ENCODE assay signal across 18 mouse cellular contexts in genomic region chr8:108943132-108943531, GRCm38 (mm10).
A peak's percentile ranks its signal among the peaks of the same experiment; 100 is the strongest.
DNase-seq lines count a peak whose midpoint lies in the region; ATAC-seq and TF ChIP-seq lines count a peak whose summit lies in the region.
"Had no signal": no experiment of that assay in that cellular context is flagged by ENCODE, and none has a peak within 500 bp of the region (broad histone marks: within the 10 kb centered on the region; RNA-seq: fewer than 3 reads in every experiment).

No protein-coding gene starts in this region.

- no peak for TF ChIP-seq POLR2A in lung, adult 2 months (IDR thresholded peaks at IDR 0.05; ENCODE audit: borderline replicate concordance, extremely low read depth, low read depth, low read length)

- peaks cover 84% of the 10 kb centered on the region for H3K36me3 ChIP-seq in limb, embryonic 12.5 days
- H3K36me3 ChIP-seq in limb, embryonic 10.5 days = peaks cover 92% of the 10 kb centered on the region
- H3K36me3 ChIP-seq in forebrain, embryonic 12.5 days (replicated peaks) = peaks cover 51% of the 10 kb centered on the region
- H3K36me3 ChIP-seq in hindbrain, embryonic 12.5 days = peaks cover 49% of the 10 kb centered on the region
- H3K36me3 ChIP-seq in midbrain, embryonic 13.5 days = peaks cover 51% of the 10 kb centered on the region

- WGBS in limb, embryonic 12.5 days = 67% methylated on average over 11 of the region's 11 CpGs
- 81% methylated on average over 11 of the region's 11 CpGs for WGBS in limb, embryonic 10.5 days
- WGBS in forebrain, embryonic 12.5 days = 62% methylated on average over 11 of the region's 11 CpGs
- WGBS in hindbrain, embryonic 12.5 days = 68% methylated on average over 11 of the region's 11 CpGs
- 60% methylated on average over 11 of the region's 11 CpGs for WGBS in midbrain, embryonic 13.5 days
- WGBS in lung, adult 2 months = 81% methylated on average over 11 of the region's 11 CpGs

- no peak overlapping the region for H3K4me3 ChIP-seq in limb, embryonic 12.5 days (replicated peaks)
- no peak overlapping the region for H3K4me3 ChIP-seq in limb, embryonic 10.5 days
- H3K4me3 ChIP-seq in forebrain, embryonic 12.5 days (replicated peaks) = no peak overlapping the region
- no peak overlapping the region for H3K4me3 ChIP-seq in hindbrain, embryonic 12.5 days
- no peak overlapping the region for H3K4me3 ChIP-seq in midbrain, embryonic 13.5 days (replicated peaks)
- H3K4me3 ChIP-seq in lung, adult 2 months (replicated peaks; ENCODE audit: extremely low read depth, low read depth, low read length) = no peak overlapping the region
- H3K4me3 ChIP-seq: heart, embryonic 12.5 days; lung, embryonic 15.5 days; stomach, embryonic 15.5 days had no signal

- H3K4me1 ChIP-seq in limb, embryonic 12.5 days (replicated peaks) = peaks cover 15% of the 10 kb centered on the region; the same call in 1 of the 2 replicates
- peaks cover 25% of the 10 kb centered on the region for H3K4me1 ChIP-seq in limb, embryonic 10.5 days
- H3K4me1 ChIP-seq in forebrain, embryonic 12.5 days = peaks cover 44% of the 10 kb centered on the region
- peaks cover 32% of the 10 kb centered on the region for H3K4me1 ChIP-seq in hindbrain, embryonic 12.5 days
- peaks cover 50% of the 10 kb centered on the region for H3K4me1 ChIP-seq in midbrain, embryonic 13.5 days (replicated peaks)
- no peaks in the 10 kb centered on the region for H3K4me1 ChIP-seq in lung, adult 2 months (ENCODE audit: control insufficient read depth, insufficient read depth, low read length)
- H3K4me1 ChIP-seq: heart, embryonic 12.5 days; lung, embryonic 15.5 days; stomach, embryonic 15.5 days had no signal

- H3K27ac ChIP-seq in limb, embryonic 12.5 days = peak overlapping the region; percentile 41; the same call in 1 of the 2 replicates
- H3K27ac ChIP-seq in limb, embryonic 10.5 days = no peak overlapping the region
- peak overlapping the region; percentile 80 for H3K27ac ChIP-seq in forebrain, embryonic 12.5 days
- peak overlapping the region; percentile 85; the same call in 1 of the 2 replicates for H3K27ac ChIP-seq in hindbrain, embryonic 12.5 days
- peak overlapping the region; percentile 90 for H3K27ac ChIP-seq in midbrain, embryonic 13.5 days
- H3K27ac ChIP-seq: lung, embryonic 15.5 days; macrophage; stomach, embryonic 15.5 days had no signal

- peaks cover 13% of the 10 kb centered on the region for H3K9me3 ChIP-seq in limb, embryonic 12.5 days
- H3K9me3 ChIP-seq in limb, embryonic 10.5 days (replicated peaks) = 0 out of 2 replicates have a peak, but pooled peaks cover 3% of the 10 kb centered on the region
- peaks cover 1% of the 10 kb centered on the region for H3K9me3 ChIP-seq in forebrain, embryonic 12.5 days
- peaks cover 12% of the 10 kb centered on the region; the same call in 1 of the 2 replicates for H3K9me3 ChIP-seq in hindbrain, embryonic 12.5 days (replicated peaks)
- no peaks in the 10 kb centered on the region for H3K9me3 ChIP-seq in midbrain, embryonic 13.5 days
- H3K9me3 ChIP-seq: heart, embryonic 12.5 days; lung, embryonic 15.5 days; stomach, embryonic 15.5 days had no signal

- H3K4me2 ChIP-seq in limb, embryonic 12.5 days = no peak overlapping the region
- no peak overlapping the region for H3K4me2 ChIP-seq in forebrain, embryonic 12.5 days
- no peak overlapping the region for H3K4me2 ChIP-seq in hindbrain, embryonic 12.5 days (replicated peaks)
- no peak overlapping the region for H3K4me2 ChIP-seq in midbrain, embryonic 13.5 days (replicated peaks)
- H3K4me2 ChIP-seq: heart, embryonic 12.5 days; liver, embryonic 11.5 days; lung, embryonic 15.5 days; stomach, embryonic 15.5 days had no signal

- no peak overlapping the region for H3K9ac ChIP-seq in limb, embryonic 12.5 days (replicated peaks)
- H3K9ac ChIP-seq in forebrain, embryonic 12.5 days = no peak overlapping the region
- no peak overlapping the region; the same call in 1 of the 2 replicates for H3K9ac ChIP-seq in hindbrain, embryonic 12.5 days
- H3K9ac ChIP-seq in midbrain, embryonic 13.5 days (replicated peaks) = no peak overlapping the region
- H3K9ac ChIP-seq: heart, embryonic 12.5 days; lung, embryonic 15.5 days; stomach, embryonic 15.5 days had no signal

- ATAC-seq in limb, embryonic 12.5 days (ENCODE audit: insufficient number of reproducible peaks, insufficient read depth, low FRiP score, low TSS enrichment, low read depth) = no peak
- ATAC-seq in forebrain, embryonic 12.5 days (ENCODE audit: low FRiP score) = 0 out of 2 replicates have a peak, but pooled peaks have one; percentile 21
- no peak for ATAC-seq in hindbrain, embryonic 12.5 days (ENCODE audit: low FRiP score)
- no peak for ATAC-seq in midbrain, embryonic 13.5 days

- no peak for TF ChIP-seq CTCF in lung, adult 2 months (IDR thresholded peaks at IDR 0.05; ENCODE audit: insufficient read depth, low read length)

- DNase-seq in limb, embryonic 10.5 days (ENCODE audit: low spot score) = no peak
- no peak for DNase-seq in frontal cortex, postnatal 14 days (ENCODE audit: low spot score in 2 of 2)
- DNase-seq in lung, adult 2 months = no peak
- DNase-seq in urinary bladder, postnatal 4 days (ENCODE audit: low spot score in 2 of 2) = no peak
- DNase-seq: adrenal gland, adult 2 months; cerebellum, adult 11 months; cerebellum, postnatal 25 days; kidney, adult 8-10 months; right cerebral cortex, postnatal 14 days had no signal

- no peaks in the 10 kb centered on the region for H3K27me3 ChIP-seq in limb, embryonic 12.5 days
- no peaks in the 10 kb centered on the region for H3K27me3 ChIP-seq in limb, embryonic 10.5 days (ENCODE audit: low read depth, poor library complexity, severe bottlenecking)
- H3K27me3 ChIP-seq in forebrain, embryonic 12.5 days = peaks cover 17% of the 10 kb centered on the region; the same call in 1 of the 2 replicates
- H3K27me3 ChIP-seq in hindbrain, embryonic 12.5 days = no peaks in the 10 kb centered on the region
- no peaks in the 10 kb centered on the region for H3K27me3 ChIP-seq in midbrain, embryonic 13.5 days
- H3K27me3 ChIP-seq: lung, embryonic 15.5 days; stomach, embryonic 15.5 days had no signal
